Mouse (Mus musculus) heart, postnatal 25 days (tissue): ENCODE results near the gene Pde4b. TPM values are rescaled to one million over a fixed set of nuclear protein-coding genes. Genes with fewer than 3 reads are reported as not detected.

Experiments
- DNase-seq: peaks from one replicate; pipeline ENCODE4 v3.0.0; 2022; ENCODE audit warnings: low spot score
- intact Hi-C: fragments of 180-260 bp; cut with DNase I; formaldehyde crosslinking; loops from one replicate; pipeline ENCODE4 v1.15.1; 2025
- total RNA-seq, 2 experiments: library from RNA; stranded (reverse); gene quantifications; 2 replicates each; pipeline ENCODE4 v1.2.3; 2021

Gene Pde4b
- total RNA-seq, 2 experiments from 2014 or later: 24.3 to 34.2 TPM

- intact Hi-C loops: no loop called here
- DNase-seq: no peak
Measured at GRCm38 (mm10) chr4:102272313-102272712, 185.0 kb downstream of the Pde4b start.

DNA sequence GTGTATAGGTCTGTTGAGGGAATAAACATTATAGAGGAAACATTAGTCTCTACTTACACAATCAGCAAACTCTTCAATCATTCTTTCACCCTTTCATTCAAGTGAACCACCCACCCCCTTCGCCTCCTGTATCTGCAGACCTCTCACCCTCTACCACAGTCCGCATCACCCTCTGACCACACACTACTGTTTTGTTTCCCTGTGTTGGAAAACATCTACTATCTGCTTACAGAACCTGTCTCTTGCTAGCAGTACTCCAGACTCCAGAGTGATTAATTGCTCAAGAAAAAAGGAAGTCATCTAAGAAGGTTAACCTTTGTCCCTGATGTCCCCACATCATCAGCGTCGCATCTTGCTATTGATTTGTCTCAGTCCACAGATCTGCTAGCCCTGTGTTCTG, 185.4 kb downstream of the Pde4b start:
- no peak for DNase-seq
- intact Hi-C loops: no loop called here

- intact Hi-C loops: no loop called here
- DNase-seq: no peak
Measured at GRCm38 (mm10) chr4:102275716-102276115, 188.4 kb downstream of the Pde4b start.

- intact Hi-C loops: no loop called here
- no peak for DNase-seq
Measured at GRCm38 (mm10) chr4:102278958-102279357, 191.6 kb downstream of the Pde4b start.

- DNase-seq: no peak
- intact Hi-C loops: no loop called here
Measured at GRCm38 (mm10) chr4:102287172-102287571, 199.8 kb downstream of the Pde4b start.

DNA sequence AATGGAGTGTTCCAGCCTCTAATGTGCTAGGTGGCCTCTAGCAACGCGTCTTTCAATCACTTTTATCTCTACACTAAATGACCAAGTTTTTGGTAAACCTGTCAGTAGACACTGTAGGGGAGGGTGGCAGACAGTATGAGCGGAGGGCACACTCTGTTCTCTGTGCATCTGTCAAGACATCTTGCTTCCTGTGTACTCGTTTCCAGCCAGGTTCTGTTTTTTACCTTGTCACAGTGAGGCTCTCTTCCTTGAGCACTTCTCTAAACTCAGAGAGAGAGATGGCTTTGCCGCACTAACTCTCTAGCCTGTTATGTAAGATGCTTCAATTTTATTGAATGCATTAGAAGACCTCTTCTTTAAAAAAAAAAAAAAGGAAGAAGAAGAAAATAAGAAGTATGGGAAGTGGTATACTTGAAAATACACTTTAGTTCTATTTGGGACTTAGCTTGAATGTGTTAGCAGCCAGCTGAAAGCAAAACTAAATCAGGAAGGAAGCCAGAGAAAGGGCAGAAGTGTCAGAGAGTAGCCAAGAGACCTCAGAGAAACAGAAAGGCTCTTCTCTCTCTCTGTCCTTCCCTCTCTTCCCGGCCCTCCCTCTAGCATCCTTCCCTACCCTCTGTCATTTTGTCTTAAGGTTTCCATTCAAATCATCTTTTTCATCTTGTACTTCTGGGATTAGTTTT, 202.8 kb downstream of the Pde4b start:
- intact Hi-C loops: no loop called here
- DNase-seq: no peak

- intact Hi-C loops: no loop called here
- no peak for DNase-seq
Measured at GRCm38 (mm10) chr4:102297558-102297957, 210.2 kb downstream of the Pde4b start.

GRCm38 (mm10) chr4:102302568-102302967, 215.2 kb downstream of the Pde4b start:
- intact Hi-C loops: no loop called here
- no peak for DNase-seq

DNA sequence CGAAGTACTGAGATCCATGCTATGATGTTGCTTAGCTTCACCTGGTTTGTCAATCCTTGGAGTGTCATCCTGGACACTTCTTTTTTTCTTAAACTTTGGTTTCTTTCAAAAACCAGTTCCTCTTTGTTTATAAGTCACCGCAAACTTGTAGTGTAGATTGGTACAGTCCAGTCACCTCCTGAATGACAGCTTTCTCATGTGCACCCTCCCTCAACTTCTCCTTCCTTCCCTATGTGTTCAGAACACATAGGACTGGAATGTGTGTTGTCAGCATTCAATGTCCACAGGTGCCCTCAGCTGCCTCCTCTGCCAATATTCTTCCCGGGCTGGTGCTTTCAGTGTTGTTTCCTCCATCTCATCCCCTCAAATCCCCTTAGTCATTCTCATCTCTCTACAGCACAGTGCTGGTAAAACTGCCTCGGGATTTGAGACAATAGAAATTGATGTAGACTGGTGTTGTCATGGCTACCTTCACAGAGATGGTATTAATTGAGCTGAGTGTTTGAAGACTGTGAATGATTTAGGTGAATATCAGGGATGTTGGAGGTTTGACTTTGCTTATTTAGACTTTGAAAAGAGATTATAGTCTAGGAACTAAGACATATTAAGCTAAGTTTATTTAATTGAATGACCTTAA, 220.4 kb downstream of the Pde4b start:
- intact Hi-C loops: no loop called here
- no peak for DNase-seq

DNA sequence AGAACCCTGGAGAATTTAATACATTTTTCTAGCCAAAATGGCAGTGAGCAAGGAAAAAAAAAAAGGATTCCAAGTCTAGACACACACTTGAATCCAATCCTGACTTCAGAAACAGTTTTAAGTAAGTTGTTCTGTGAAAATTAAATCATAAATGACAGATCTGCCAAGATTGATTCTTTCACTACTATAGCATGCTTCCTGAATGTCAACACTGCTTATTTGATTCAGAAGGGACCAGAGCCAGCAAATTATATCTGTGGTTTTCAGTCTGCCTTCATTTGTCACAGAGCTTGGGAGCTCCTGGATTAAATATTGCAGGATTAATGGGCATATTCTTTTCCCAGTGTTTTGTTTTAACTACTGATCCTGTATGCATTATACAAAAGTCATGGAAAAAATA, 223.3 kb downstream of the Pde4b start:
- intact Hi-C loops: no loop called here
- no peak for DNase-seq

DNA sequence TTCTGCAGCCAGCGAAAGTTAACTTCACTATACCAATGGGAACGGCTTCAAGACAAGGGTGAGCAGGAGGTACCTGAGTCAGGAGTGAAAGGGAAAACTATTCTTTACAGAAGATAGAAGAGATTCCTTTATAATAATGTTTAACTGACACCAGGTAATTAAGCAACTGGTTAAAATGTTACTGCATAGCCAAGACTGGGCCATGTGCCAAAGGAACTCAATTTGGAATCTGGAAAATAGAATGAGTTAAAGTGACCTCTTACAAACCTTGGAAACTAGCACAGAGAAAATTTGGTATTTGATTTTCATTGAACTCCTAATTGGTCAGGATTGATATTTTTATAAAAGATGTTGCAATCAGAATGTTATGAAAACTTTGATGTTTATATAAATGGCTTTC, 228.7 kb downstream of the Pde4b start:
- intact Hi-C loops: no loop called here
- no peak for DNase-seq

DNA sequence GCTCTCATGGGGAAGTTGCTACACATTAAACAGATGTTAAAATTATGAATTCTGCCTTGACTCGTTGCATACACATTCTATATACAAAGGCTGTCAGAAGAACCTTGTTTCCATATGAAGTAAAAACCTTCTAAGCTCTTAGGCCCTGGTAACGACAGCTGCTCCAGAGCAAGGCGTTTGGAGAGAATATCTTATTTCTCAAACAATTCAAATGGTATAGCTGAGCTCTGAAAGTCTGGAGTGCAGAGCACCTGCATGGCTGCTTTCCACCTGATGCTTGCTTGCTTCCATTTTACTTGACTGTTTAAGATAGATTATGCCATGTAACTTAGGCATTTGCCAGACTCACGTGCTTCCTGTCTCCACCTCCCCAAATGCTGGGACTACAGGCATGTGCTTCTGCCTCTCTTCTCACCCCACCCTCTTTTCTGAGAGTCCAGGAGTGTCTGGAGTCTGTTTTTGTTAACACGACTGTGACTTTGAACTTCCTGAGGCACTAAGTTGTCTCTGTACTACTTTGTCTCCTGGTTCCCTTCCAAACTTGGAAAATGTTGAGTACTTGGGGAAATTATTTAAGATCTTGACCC, 229.4 kb downstream of the Pde4b start:
- no peak for DNase-seq
- intact Hi-C loops: no loop called here

- intact Hi-C loops: no loop called here
- no peak for DNase-seq
Measured at GRCm38 (mm10) chr4:102318596-102318995, 231.3 kb downstream of the Pde4b start.

- intact Hi-C loops: loop anchor here (2.0 kb wide), 1 partner anchor 93 kb away; no protein-coding TSS in a partner anchor
- no peak for DNase-seq
Measured at GRCm38 (mm10) chr4:102321340-102321739, 234.0 kb downstream of the Pde4b start.

DNA sequence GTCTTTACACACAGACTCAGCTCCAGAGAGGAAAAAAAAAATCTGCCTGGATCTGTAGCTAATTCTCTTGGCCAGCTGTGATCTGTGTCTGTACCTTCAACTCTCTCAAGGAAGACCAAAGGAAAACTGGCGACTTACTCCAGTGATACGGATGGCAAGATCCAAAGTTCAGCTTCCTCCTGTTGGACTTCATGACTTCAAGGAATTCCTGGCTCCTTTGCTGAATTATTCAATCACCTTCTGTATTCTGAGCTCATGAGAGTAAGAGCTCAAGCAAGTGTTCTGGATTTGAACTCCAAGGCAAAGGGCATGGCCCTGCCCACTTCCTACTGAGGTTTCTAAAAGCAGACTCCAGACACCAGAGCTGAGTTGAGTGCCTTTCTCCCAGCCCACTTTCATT, 245.0 kb downstream of the Pde4b start:
- intact Hi-C loops: no loop called here
- DNase-seq: no peak

- DNase-seq: no peak
- intact Hi-C loops: no loop called here
Measured at GRCm38 (mm10) chr4:102332885-102333284, 245.5 kb downstream of the Pde4b start.

DNA sequence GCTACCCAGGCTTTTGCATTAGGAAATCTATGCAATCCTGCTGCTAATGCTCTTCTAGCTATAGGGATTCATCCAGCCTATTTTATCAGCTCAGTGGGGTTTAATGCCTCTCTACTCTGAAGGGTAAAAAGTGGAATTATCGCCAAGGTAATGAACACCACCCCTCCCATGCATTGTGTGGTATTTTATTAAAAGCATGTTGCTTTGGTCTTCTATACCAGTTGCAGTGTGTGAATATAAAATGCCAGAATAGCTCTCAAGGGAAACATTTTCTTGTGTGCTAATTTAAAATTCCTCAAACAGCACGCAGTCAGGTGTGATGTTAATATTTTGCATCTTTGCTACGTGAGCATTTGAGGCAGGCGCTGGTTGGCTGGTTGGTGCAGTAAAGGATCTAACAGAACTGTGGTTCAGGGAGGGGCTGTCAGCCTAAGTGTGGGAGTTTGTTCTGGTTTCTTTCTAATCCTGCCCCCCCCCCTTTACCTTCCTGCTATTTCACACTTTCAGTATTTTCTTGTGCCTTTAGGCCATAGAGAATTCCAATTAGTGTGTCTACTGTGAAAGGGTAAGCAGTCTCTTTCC, 259.7 kb downstream of the Pde4b start:
- no peak for DNase-seq
- intact Hi-C loops: no loop called here

GRCm38 (mm10) chr4:102351476-102352475, 264.4 kb downstream of the Pde4b start:
- DNase-seq: no peak
- intact Hi-C loops: no loop called here

- DNase-seq: no peak
- intact Hi-C loops: no loop called here
Measured at GRCm38 (mm10) chr4:102353641-102354403, 266.5 kb downstream of the Pde4b start.
